Mouse (Mus musculus) naive thymus-derived CD4-positive, alpha-beta T cell, adult 2 months (primary cell): ENCODE data around the gene Lmo7.
A peak's percentile ranks its signal among the peaks of the same experiment; 100 is the strongest.

Experiments
- DNase-seq: peaks from one replicate; pipeline ENCODE4 v3.0.0-alpha.2; 2011; ENCODE audit warnings: low read depth

The Lmo7 gene

DNA sequence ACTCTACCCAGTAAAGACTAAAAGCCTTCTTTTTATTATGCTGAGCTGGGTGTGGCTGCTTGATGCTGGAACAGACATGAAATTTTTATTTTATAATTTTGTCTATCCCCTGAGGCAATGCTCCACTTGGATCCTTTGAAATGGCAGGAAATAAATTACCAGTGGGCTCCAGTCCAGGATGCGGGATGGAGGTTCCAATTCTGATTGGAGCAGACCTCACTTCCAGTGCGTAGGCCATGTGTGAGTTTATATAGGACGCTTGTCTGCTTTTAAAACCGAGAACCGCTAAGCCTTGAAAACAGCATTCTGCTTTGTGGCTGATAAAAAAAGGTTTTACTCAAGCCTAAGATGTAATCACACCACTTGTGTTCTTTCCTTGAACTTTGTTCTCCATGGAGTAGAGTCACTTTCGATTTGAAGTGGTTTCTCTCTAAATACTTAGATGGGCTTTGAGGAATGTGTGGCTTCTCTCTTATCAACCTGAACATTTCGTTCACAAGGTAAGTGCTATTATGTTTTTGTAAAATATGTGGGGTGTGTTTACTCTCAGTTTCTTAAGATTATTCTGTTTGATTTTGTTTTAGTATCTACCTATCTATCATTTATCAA lies 108.6 kb downstream of the Lmo7 start:
- DNase-seq = no peak

DNA sequence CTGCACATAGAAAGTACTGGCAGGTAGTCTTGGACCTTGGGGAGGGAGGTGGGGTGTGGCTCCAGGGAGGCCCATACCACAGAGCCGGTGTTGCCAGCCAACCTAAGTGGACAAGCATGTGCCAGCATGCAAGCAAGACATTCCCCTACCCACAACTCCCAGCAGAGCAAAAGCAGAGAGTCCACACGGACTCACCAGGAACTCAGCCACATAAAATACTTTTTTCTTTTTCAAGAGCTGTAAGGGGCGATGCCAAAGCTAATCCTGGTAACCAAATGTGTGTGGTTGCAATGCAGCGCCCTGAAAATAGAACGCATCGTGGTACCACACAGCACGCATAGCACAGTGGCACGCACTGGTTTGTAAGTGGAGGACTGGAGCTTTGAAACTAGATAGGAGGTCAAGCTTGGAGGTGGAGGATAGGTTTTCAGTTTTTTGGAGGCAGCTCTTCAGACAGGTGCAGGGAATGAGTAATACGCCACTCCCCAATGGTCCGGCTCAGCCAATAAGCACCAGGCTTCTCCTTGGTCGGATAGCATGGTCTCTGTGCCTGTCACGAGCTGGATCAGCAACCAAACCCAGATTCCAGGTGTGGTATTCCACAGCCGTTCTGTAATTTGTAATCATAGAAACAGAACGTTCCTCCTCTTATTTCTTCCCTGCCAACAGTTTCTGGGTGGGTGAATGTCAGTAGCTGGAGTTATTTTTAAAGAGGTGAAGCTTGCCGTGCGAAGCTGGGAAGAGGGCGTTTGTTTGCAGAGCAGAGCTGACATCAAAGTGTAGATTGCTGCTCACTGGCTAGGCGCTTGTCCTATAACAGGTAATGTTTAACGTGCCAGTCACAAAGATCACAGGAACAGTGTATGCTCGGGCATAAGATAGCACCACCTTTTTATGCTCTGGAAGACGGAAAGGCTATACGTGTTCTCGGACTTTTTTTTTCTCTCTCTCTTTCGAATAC lies 110.3 kb downstream of the Lmo7 start:
- DNase-seq = no peak

DNA sequence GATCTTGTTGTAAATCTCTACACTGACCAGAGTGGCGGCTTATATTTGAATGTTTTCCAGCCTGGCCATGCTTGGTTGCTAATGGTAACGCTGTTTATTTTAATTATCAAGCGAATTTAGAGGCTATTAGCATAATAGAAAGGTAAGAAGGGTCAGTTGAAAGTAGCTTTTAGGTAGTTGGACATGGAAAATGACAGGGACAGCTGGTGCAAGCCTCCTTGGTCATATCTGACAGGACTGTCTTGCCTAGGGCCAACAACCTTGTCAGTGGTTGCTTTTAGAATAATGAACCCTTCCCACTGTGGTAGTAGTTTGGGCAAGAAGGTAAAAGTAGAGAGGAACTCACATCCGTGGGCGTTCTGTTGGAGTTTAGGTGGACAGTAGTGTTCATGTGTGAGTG lies 111.5 kb downstream of the Lmo7 start:
- no peak for DNase-seq

DNA sequence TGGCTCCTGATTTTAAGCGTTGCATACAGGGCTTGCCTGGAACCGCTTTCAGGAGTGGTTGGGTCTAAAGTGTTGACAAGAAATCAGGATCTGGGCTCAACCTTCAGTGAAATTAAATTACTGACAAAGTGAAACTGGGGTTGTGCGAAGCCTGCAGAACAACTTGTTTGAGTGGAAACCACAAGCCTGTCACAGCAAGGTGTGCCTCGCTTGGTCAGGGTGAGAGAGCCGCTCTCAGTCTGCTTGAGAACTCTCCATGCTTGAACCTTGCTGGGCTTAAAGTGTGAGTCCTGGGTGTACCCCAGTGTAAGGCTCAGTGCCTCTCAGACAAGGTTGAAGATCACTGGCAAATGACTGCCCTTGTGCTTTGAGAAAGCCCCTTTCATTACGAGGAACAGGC lies 112.8 kb downstream of the Lmo7 start:
- peak; percentile 3 for DNase-seq

DNA sequence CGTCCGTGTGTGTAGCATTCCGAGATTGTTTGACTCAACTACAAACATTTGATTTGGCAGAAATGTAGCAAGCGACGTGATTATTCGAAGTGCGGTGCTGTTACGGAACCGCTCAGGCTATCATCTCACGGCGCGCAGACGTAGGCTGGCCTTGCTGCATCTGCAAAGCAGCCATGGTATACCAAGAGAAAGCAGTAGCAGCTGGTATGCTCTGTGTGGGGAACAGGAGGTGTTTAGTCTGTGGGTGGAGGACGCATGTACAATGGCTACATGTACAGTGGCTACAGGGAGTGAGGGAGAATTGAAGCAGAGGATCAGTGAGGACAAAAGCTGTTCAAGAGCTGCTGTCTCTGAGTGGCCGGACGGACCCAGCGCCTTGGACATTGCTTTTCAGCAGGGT lies 113.7 kb downstream of the Lmo7 start:
- DNase-seq = no peak

DNA sequence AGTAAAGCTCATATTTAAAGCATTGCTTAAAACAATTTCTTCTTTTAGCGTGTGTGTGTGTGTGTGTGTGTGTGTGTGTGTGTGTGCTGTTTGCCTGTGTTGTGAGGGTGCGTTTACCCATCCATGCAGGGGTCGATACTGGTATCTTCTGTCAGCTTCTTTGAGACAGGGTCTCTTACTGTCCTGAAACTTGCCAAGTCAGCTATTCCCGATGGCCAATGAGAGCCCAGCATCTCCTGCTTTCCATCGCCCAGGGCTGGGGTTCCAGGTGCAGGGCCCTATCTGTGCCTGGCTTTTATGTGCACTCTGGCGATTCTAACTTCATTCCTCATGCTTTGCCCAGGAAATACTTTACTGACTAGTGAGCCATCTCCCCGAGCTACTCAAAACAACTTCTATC lies 114.7 kb downstream of the Lmo7 start:
- DNase-seq = no peak

DNA sequence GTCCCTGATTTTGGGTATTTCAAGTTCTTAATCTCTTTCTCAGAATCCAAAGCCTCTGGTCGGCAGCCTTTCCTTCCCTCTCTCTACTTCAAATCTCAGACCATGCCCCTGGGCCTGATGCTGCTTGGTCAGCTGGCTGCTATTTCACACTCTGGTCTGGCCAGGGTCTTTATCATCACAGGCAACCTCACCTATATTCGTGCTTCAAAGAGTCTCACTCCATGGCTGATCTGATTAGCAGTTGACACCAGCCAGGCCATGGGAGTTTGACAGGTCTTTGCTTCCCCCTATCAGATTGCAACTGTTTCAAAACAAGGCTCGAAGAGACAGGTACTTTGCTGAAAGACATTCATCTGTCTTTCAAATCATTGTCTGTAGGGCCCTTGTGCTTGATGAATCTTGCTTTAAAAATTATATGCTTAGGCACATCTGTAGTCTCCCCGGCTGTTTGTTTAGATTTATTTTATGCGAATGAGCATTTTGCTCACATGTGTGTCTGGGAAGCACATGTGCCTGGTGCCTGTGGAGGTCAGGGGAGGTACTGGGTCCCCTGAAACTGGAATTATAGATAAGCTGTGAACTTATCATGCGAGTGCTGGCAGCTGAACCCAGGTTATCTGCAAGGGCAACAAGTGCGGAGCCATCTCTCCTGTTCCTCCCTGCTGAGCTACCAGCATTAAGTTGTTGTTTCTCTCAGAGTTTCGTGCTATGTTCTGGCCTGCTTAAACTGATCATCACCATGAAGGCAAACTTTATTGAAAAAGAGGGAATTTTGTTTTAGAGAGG lies 116.5 kb downstream of the Lmo7 start:
- no peak for DNase-seq

DNA sequence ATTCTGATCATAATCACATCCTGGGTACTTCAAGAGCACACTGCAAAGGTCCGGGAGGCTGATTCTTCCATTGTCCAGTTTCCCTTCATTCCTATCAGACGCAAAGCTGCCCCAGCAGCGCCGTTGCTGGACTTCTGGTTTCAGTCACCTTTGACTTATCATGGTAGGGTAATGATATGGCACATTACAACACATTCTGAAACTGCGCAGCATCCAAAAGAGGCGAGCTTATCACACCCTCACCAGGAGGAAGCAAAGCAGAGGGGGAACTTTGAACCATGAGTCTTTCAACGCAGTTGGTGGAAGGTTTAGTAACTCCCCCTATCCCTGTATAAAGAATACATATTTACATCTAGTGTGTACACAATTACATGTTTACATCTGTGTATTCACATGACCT lies 117.8 kb downstream of the Lmo7 start:
- no peak for DNase-seq

DNA sequence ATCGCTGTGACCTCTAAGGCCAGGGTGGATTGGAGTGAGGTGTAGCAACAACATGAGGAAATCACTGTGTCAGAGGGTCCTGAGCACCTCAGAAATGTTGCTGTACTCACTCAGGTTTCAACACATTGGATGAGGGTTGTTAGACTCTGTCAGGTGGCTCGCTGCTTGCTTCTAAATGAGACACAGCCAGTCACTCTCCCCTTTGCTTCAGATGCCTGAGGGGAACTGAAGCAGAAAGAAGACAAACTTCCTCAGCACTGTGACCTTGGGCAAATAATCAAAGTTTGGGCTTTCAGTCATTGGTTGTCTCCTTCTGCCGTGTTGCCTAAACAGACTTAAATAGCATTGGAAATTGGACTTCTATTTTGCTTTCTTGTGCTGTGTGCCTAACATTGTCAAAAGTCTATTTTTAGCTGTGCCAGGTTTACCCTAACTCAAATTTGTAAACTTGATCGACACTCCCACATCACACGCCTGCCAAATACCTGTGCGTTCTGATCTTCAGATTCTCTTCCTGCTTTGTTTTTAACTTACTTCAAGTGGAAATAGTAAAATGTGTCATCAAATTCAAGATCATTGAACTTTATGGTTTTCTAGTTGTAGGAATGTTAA lies 122.9 kb downstream of the Lmo7 start:
- DNase-seq = no peak

DNA sequence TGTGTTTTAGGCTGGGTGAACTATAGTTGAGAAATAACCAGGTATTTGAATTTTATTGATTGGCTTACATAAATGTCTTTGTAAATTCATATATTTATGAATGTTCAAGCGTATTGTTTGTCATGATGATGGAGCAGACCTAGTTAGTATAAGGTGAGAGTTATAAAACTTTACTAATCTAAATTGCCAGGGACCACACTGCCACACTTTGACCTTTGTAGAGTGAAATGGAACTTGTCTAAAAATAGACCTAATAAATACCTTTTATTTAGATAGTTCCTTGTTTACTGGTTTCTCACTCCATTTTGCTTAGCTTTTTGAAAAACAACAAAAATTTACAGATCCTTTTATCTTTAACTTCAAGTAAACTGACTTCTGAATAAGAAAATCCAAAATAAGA lies 123.5 kb downstream of the Lmo7 start:
- no peak for DNase-seq

DNA sequence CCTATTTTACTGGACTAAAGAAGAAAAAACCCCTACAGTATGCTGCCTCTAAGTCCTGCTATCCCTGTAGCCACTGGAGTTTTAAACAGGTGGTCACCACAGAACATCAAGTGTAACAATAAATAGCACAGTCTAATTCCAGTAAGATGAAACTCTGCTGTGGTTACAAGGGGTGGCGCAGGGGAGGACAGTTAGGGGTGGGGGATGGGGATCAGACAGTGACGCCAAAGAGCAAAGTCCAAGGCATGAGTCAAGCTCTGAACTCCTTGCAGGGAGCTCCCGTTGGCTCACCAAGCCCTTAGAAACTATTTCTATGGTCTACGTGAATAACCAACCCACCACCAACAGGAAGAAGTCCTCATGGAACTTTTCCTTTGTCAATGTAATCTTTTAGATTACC lies 124.0 kb downstream of the Lmo7 start:
- DNase-seq = no peak

DNA sequence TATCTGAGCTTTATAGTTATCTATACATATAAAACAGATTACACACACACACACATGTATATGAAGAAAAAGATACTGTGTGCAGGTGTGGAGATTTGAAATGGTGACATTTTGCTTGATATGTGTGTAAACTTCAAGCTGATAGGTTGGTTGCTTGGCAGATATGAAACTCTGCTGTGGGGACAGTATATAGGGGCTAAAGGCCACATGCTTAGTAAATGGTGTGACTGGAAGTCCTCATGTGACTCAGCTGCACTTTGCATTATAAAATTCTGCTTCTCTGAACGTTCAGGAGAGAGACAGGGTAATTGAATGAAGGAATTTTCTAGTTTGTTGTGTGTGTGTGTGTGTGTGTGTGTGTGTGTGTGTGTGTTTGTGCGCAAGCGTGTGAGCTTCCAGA lies 124.5 kb downstream of the Lmo7 start:
- no peak for DNase-seq

DNA sequence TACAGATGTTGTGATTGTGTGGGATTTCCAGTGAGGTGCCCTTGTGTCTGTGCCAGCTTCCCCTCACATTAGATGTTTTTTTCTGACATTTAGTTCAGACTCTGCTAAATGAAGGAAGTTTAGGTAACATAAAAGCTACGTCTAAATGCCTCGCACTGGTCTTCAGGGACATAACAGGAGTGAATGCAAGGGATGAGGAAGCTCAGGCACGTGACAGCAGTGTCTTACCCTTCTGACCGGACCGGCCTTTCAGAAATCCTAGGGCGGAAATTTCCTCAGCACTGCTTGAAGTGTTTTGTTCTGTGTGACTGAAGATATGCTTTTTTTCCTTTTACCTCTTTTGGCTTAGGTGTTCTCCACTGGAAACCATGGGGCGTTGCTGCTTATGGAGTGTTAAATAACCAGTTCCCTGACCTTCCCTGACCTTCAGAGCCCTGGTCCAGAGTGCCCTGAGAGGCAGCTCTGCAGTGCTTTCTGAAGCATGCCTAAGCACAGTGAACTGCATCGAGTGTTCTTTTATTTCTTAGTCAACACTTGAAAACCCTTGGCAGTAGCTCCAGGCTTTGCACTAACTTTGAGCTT lies 129.6 kb downstream of the Lmo7 start:
- DNase-seq = no peak

DNA sequence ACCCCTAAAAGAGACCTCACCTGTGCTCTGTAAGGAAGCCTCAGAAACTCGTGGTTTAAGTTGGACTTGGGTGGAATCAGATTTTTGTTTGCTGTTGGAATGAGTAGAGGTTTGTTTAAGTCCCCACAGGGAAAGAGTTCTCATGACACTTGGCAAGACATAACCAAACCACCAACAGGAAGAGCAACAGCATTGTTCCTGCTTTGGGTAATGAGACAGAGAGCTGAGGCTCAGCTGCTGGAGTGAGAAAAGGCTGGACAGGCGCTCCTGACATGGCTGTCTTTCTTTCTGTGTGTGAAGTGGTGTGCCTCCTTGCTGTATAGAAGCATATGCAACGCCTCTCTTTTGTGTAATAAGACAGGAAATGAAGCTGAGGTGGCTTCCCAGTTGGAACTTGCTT lies 132.3 kb downstream of the Lmo7 start:
- no peak for DNase-seq

DNA sequence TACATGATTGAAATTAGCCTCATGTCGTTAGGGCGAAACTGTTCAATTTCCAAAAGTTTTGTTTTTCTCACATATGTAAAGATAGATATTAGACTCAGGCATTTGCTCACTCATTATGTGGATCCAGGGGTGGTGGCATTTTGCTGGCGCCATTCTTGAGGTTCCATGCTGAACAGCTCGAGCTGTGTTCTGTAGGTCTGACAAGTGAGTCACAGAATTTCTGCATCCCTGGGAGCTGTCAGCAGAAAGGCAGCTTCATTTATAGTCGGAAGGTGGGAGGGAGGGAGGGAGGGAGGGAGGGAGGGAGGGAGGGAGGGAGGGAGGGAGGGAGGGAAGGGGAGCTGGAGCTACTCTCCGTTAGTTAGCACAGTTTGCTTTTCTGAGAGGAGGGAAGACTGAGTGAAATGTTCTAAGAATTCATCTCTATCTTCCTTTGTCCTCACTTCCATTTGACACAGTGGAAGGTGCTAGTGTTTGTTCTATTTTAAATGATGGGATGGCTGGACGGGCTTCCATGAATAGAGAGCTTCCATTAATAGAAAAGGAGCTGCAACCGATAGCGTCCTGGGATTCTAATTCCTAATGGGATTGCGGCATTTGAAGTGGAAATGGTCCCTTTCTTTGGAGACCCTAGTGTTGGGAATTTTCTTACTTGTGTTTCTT lies 137.4 kb downstream of the Lmo7 start:
- DNase-seq = no peak

DNA sequence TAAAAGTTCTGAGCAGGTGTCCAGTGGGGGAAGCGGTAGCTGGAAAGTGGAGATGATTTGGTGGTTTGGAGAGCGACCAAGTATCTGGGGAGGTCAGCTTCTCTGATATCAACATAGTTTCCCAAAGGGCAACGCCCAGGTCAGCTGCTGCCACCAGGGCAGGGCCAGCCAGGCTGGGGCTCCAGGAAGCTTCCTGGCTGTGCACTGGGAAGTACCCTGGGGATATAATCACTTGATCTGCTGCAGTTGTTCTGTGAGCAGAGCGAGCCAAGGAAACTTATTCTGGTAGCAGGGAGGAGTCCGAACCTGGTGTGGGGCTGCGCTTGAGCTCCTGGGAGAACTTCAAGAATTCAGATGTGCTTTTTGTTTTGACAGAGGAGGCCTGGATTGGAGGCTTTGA lies 139.4 kb downstream of the Lmo7 start:
- no peak for DNase-seq

DNA sequence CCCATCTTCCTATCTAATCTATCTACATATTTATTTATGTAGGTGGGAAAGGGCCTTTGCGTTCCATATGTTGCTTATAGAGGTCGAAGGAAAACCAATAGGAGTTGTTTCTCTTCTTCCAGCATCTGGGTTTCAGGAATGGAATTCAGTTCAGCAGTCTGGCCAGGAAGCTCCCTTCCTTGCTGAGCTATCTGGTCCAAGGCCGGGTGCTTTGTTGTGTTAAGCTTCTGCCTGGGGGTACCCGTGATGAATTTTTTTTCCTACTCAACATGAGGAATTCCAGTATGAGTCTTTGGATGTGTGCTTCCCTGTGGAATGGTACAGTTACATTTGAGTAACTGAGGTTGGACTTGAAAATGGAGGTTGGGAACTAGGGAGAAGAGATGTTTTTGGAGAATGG lies 139.9 kb downstream of the Lmo7 start:
- DNase-seq = no peak

DNA sequence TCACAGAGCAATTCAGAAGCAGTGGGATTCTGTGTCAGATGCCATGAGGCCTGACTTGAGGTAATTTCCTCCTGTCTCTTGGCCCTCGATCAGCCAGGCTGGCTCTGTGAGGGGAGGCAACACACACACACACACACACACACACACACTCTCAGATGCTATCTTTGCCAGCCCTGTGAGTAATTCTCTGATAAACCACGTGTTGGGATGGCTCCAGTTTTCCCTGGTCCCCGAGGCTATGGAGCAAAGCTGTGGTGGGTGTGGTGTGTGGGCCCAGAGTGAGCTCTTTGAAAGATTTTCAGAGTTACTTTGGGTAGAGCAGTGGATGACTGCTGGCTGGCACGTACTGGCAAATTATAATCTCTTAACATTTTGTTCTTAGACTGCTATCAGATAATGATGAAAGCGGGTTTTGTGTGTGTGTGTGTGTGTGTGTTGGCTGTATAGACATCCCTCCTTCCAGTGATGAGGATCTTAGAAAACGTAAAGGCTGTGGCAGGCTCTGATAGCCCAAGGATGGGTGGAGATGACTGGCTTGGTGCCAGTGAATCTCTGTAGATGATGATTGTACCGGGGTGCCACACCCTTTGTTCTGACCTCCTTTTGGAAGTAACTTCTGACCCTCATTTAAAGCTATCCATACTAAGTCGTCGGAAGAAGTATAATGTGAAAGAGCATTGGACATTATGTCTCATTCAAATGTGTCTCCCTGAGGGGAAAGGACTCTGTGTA lies 140.6 kb downstream of the Lmo7 start:
- no peak for DNase-seq

DNA sequence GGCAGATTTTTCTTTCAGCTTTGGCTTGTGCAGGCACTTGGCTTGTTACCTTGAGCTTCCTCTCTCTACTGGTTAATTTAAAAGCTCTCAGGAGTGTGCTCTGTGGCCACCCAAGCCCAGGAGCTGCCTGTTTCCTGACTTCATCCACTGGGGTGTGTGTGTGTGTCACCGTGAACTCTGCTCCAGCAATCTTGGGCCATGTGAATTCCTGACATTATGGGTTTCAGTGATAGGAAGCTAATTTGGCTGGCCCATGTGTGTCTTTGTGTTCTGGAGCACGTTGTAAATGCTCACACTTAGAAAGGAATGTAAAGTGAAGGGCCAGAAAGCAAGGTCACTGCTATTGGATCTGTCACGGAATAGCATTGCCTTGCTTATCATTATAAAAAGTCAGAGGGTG lies 143.1 kb downstream of the Lmo7 start:
- no peak for DNase-seq

DNA sequence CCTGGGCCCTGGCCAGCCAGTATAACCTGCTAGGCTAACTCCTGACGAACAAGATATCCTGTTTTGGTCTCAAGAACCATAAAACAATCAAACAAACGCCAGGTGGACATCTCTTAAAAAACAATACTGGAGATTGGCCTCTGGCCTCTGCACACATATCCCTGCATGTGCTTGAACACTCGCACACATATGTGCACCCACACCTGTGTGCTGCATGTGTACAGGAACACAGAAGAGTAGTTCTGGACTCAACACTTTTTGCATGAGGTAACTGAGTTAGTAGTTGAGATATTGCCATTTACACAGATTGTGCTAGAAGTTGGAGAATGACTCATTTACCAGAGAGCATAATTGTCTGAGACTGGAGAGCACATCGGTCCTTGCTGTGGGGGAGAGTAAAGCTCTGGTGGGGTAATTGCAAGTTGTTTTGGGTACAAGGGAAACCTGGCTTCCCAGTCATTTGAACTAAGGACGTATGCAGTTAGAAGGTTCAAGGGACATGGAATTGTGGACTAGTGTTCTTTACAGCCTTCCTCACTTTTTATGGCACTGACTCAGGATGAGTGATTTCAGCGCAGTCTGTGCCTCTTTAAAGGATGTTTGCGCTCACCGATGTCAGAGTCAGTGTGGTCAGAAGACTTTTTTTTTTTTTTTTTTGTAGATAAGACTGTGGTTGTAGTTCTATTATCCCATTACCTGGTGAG lies 148.7 kb downstream of the Lmo7 start:
- DNase-seq = no peak
